Mouse (Mus musculus): ENCODE measurements around the gene Ihh. TPM values are rescaled to one million over a fixed set of nuclear protein-coding genes. Genes with fewer than 3 reads are reported as not detected.

The Ihh gene
- 0.11 TPM in 1 of 2 replicates, not detected in the other for polyA plus RNA-seq (2016; fragmentation: Nextera tagmentation; extraction: Ambion mirVana)

- Histone ChIP-seq H3K27me3 (replicated peaks; ENCODE audit: low read depth, poor library complexity, severe bottlenecking) (peaks cover 99% of the 10 kb centered on the region), H3K36me3 (replicated peaks) (no peaks in the 10 kb centered on the region), H3K27ac (replicated peaks) (no peak within 1 kb of the TSS), H3K9me3 (no peaks in the 10 kb centered on the region), H3K4me3 (peak within 1 kb of the TSS; percentile 52), H3K4me1 (peaks cover 39% of the 10 kb centered on the region)
- 2% methylated on average over 55 of the region's 55 CpGs for WGBS
- DNase-seq (ENCODE audit: low spot score): peak; percentile 49
Measured at GRCm38 (mm10) chr1:74951556-74952210, at the start of gene Ihh. TSS of gene Ihh (minus strand) at chr1:74951672.

- Histone ChIP-seq H3K9me3 (no peaks in the 10 kb centered on the region), H3K27me3 (replicated peaks; ENCODE audit: low read depth, poor library complexity, severe bottlenecking) (no peaks in the 10 kb centered on the region), H3K4me1 (0 out of 2 replicates have a peak, but pooled peaks cover 2% of the 10 kb centered on the region), H3K27ac (replicated peaks) (no peak overlapping the region), H3K36me3 (replicated peaks) (no peaks in the 10 kb centered on the region), H3K4me3 (no peak overlapping the region)
- DNase-seq (ENCODE audit: low spot score): no peak
- WGBS: 61% methylated on average over 6 of the region's 6 CpGs
Measured at GRCm38 (mm10) chr1:75001183-75001582, 49.7 kb upstream of the Ihh start.

- H3K27me3 ChIP-seq (replicated peaks; ENCODE audit: low read depth, poor library complexity, severe bottlenecking): no peaks in the 10 kb centered on the region
- no peaks in the 10 kb centered on the region for H3K9me3 ChIP-seq
- DNase-seq (ENCODE audit: low spot score): peak; percentile 58
- WGBS: 4% methylated on average over 1 of the region's 1 CpGs
- H3K4me1 ChIP-seq: 0 out of 2 replicates have a peak, but pooled peaks cover 2% of the 10 kb centered on the region
- no peak overlapping the region for H3K27ac ChIP-seq (replicated peaks)
- no peak overlapping the region for H3K4me3 ChIP-seq
- H3K36me3 ChIP-seq (replicated peaks): no peaks in the 10 kb centered on the region
Measured at GRCm38 (mm10) chr1:75000496-75000895, 49.0 kb upstream of the Ihh start.

- Histone ChIP-seq H3K27me3 (replicated peaks; ENCODE audit: low read depth, poor library complexity, severe bottlenecking) (no peaks in the 10 kb centered on the region), H3K36me3 (replicated peaks) (no peaks in the 10 kb centered on the region), H3K4me3 (no peak overlapping the region), H3K27ac (replicated peaks) (no peak overlapping the region), H3K4me1 (0 out of 2 replicates have a peak, but pooled peaks cover 2% of the 10 kb centered on the region), H3K9me3 (no peaks in the 10 kb centered on the region)
- 91% methylated on average over 5 of the region's 5 CpGs for WGBS
- DNase-seq (ENCODE audit: low spot score): no peak
Measured at GRCm38 (mm10) chr1:74999173-74999572, 47.7 kb upstream of the Ihh start.

GRCm38 (mm10) chr1:74997231-74997630 lies 45.8 kb upstream of the Ihh start:
- whole genome bisulfite sequencing: 82% methylated on average over 2 of the region's 2 CpGs
- Histone ChIP-seq H3K4me3 (no peak overlapping the region), H3K27me3 (replicated peaks; ENCODE audit: low read depth, poor library complexity, severe bottlenecking) (no peaks in the 10 kb centered on the region), H3K9me3 (no peaks in the 10 kb centered on the region), H3K27ac (replicated peaks) (no peak overlapping the region), H3K36me3 (replicated peaks) (no peaks in the 10 kb centered on the region), H3K4me1 (peaks cover 3% of the 10 kb centered on the region; the same call in 1 of the 2 replicates)
- no peak for DNase-seq (ENCODE audit: low spot score)

GRCm38 (mm10) chr1:74977001-74977400 lies 25.5 kb upstream of the Ihh start:
- no peak for DNase-seq (ENCODE audit: low spot score)
- Histone ChIP-seq H3K27me3 (replicated peaks; ENCODE audit: low read depth, poor library complexity, severe bottlenecking) (no peaks in the 10 kb centered on the region), H3K27ac (replicated peaks) (no peak overlapping the region), H3K36me3 (replicated peaks) (no peaks in the 10 kb centered on the region), H3K4me1 (peaks cover 14% of the 10 kb centered on the region), H3K4me3 (no peak overlapping the region), H3K9me3 (no peaks in the 10 kb centered on the region)
- WGBS: 69% methylated on average over 8 of the region's 8 CpGs

- no peaks in the 10 kb centered on the region for H3K27me3 ChIP-seq (replicated peaks; ENCODE audit: low read depth, poor library complexity, severe bottlenecking)
- H3K4me1 ChIP-seq: peaks cover 18% of the 10 kb centered on the region
- WGBS: 92% methylated on average over 1 of the region's 1 CpGs
- no peak overlapping the region for H3K4me3 ChIP-seq
- no peaks in the 10 kb centered on the region for H3K36me3 ChIP-seq (replicated peaks)
- no peak for DNase-seq (ENCODE audit: low spot score)
- H3K9me3 ChIP-seq: no peaks in the 10 kb centered on the region
- no peak overlapping the region for H3K27ac ChIP-seq (replicated peaks)
Measured at GRCm38 (mm10) chr1:74975936-74976335, 24.5 kb upstream of the Ihh start.

- DNase-seq (ENCODE audit: low spot score): no peak
- Histone ChIP-seq H3K27me3 (replicated peaks; ENCODE audit: low read depth, poor library complexity, severe bottlenecking) (no peaks in the 10 kb centered on the region), H3K4me1 (peaks cover 11% of the 10 kb centered on the region), H3K9me3 (no peaks in the 10 kb centered on the region), H3K27ac (replicated peaks) (no peak overlapping the region), H3K36me3 (replicated peaks) (no peaks in the 10 kb centered on the region), H3K4me3 (no peak overlapping the region)
- 79% methylated on average over 6 of the region's 6 CpGs for WGBS
Measured at GRCm38 (mm10) chr1:74973590-74973989, 22.1 kb upstream of the Ihh start.

GRCm38 (mm10) chr1:74971353-74972050 lies 20.0 kb upstream of the Ihh start:
- Histone ChIP-seq H3K9me3 (no peaks in the 10 kb centered on the region), H3K36me3 (replicated peaks) (no peaks in the 10 kb centered on the region), H3K4me3 (no peak overlapping the region), H3K27me3 (replicated peaks; ENCODE audit: low read depth, poor library complexity, severe bottlenecking) (0 out of 2 replicates have a peak, but pooled peaks cover 6% of the 10 kb centered on the region), H3K27ac (replicated peaks) (no peak overlapping the region), H3K4me1 (peaks cover 5% of the 10 kb centered on the region; the same call in 1 of the 2 replicates)
- DNase-seq (ENCODE audit: low spot score): no peak
- WGBS: 67% methylated on average over 4 of the region's 4 CpGs

- Histone ChIP-seq H3K27ac (replicated peaks) (no peak overlapping the region), H3K4me1 (peaks cover 11% of the 10 kb centered on the region), H3K4me3 (no peak overlapping the region), H3K27me3 (replicated peaks; ENCODE audit: low read depth, poor library complexity, severe bottlenecking) (peaks cover 28% of the 10 kb centered on the region), H3K36me3 (replicated peaks) (no peaks in the 10 kb centered on the region), H3K9me3 (no peaks in the 10 kb centered on the region)
- DNase-seq (ENCODE audit: low spot score): no peak
- WGBS: 76% methylated on average over 8 of the region's 8 CpGs
Measured at GRCm38 (mm10) chr1:74967962-74968580, 16.6 kb upstream of the Ihh start.

GRCm38 (mm10) chr1:74964494-74965215 lies 13.2 kb upstream of the Ihh start:
- H3K36me3 ChIP-seq (replicated peaks): no peaks in the 10 kb centered on the region
- H3K27me3 ChIP-seq (replicated peaks; ENCODE audit: low read depth, poor library complexity, severe bottlenecking): peaks cover 34% of the 10 kb centered on the region
- 0 out of 2 replicates have a peak overlapping the region, but pooled peaks have one; percentile 57 for H3K27ac ChIP-seq (replicated peaks)
- 17% methylated on average over 16 of the region's 16 CpGs for WGBS
- no peaks in the 10 kb centered on the region for H3K9me3 ChIP-seq
- H3K4me1 ChIP-seq: peaks cover 6% of the 10 kb centered on the region
- H3K4me3 ChIP-seq: peak overlapping the region; percentile 47
- DNase-seq (ENCODE audit: low spot score): peak; percentile 83

- Histone ChIP-seq H3K9me3 (no peaks in the 10 kb centered on the region), H3K4me3 (no peak overlapping the region), H3K36me3 (replicated peaks) (no peaks in the 10 kb centered on the region), H3K4me1 (peaks cover 6% of the 10 kb centered on the region), H3K27me3 (replicated peaks; ENCODE audit: low read depth, poor library complexity, severe bottlenecking) (peaks cover 41% of the 10 kb centered on the region), H3K27ac (replicated peaks) (no peak overlapping the region)
- no peak for DNase-seq (ENCODE audit: low spot score)
- WGBS: 96% methylated on average over 5 of the region's 5 CpGs
Measured at GRCm38 (mm10) chr1:74962853-74963227, 11.4 kb upstream of the Ihh start.
